Mouse (Mus musculus) hindbrain, embryonic 13.5 days (tissue): ENCODE results near the gene Prcd. TPM values are rescaled to one million over a fixed set of nuclear protein-coding genes. Genes with fewer than 3 reads are reported as not detected.
A peak's percentile ranks its signal among the peaks of the same experiment; 100 is the strongest.

Source experiments
- ATAC-seq: fragments of 200-750 bp; cut with Nextera tagmentation; 2 replicates; pipeline ENCODE4 v1.8.0; 2017; ENCODE audit warnings: moderate TSS enrichment; ENCODE audit not compliant: low FRiP score
- H3K27ac ChIP-seq: fragments of 300-500 bp; sonication (generic); 2 replicates; pipeline ENCODE4 v1.5.1; 2015; ENCODE audit warnings: inconsistent platforms, mild to moderate bottlenecking, moderate library complexity
- H3K27me3 ChIP-seq: fragments of 300-500 bp; sonication (generic); 2 replicates; pipeline ENCODE4 v1.6.1; 2015; ENCODE audit warnings: mild to moderate bottlenecking, inconsistent platforms
- H3K36me3 ChIP-seq: fragments of 300-500 bp; sonication (generic); 2 replicates; pipeline ENCODE4 v1.6.1; 2015; ENCODE audit warnings: mild to moderate bottlenecking, inconsistent platforms
- H3K4me1 ChIP-seq: fragments of 300-500 bp; sonication (generic); replicated peaks from 2 replicates; pipeline ENCODE4 v1.6.1; 2015; ENCODE audit warnings: inconsistent platforms
- H3K4me2 ChIP-seq: fragments of 300-500 bp; sonication (generic); 2 replicates; pipeline ENCODE4 v1.6.1; 2015; ENCODE audit warnings: inconsistent platforms, mild to moderate bottlenecking, moderate library complexity
- H3K4me3 ChIP-seq: fragments of 300-500 bp; sonication (generic); 2 replicates; pipeline ENCODE4 v1.5.1; 2015; ENCODE audit warnings: mild to moderate bottlenecking, inconsistent platforms
- H3K9ac ChIP-seq: fragments of 300-500 bp; sonication (generic); 2 replicates; pipeline ENCODE4 v1.6.1; 2015; ENCODE audit warnings: mild to moderate bottlenecking, inconsistent platforms
- H3K9me3 ChIP-seq: fragments of 300-500 bp; sonication (generic); 2 replicates; pipeline ENCODE4 v1.6.1; 2016; ENCODE audit warnings: inconsistent platforms
- WGBS: fragments of 180-500 bp; shearing (Covaris S2); methylation state at CpG from one replicate; pipeline ENCODE4 v1.1.7; 2015; 5-methylcytosine and 5-hydroxymethylcytosine counted together
- polyA plus RNA-seq: library from polyadenylated mRNA; unstranded; fragments of >200 nt; fragmentation: Nextera tagmentation; extraction: Ambion mirVana; gene quantifications from 2 replicates; pipeline ENCODE4 v1.2.1, GENCODE M21; 2015

Gene Prcd
- polyA plus RNA-seq, 1 experiment from 2014 or later: 1.2 TPM

GRCm38 (mm10) chr11:116646136-116646535 is 7.2 kb upstream of the Prcd start:
- no peak overlapping the region for H3K9ac ChIP-seq
- ATAC-seq: no peak
- 68% methylated on average over 11 of the region's 11 CpGs for WGBS
- no peak overlapping the region for H3K4me3 ChIP-seq
- no peaks in the 10 kb centered on the region for H3K9me3 ChIP-seq
- H3K36me3 ChIP-seq: peaks cover 5% of the 10 kb centered on the region
- no peak overlapping the region for H3K27ac ChIP-seq
- peaks cover 29% of the 10 kb centered on the region for H3K27me3 ChIP-seq
- no peak overlapping the region for H3K4me2 ChIP-seq
- peaks cover 18% of the 10 kb centered on the region for H3K4me1 ChIP-seq

- Histone ChIP-seq H3K9me3 (no peaks in the 10 kb centered on the region), H3K27me3 (peaks cover 35% of the 10 kb centered on the region), H3K27ac (no peak overlapping the region), H3K9ac (no peak overlapping the region), H3K4me1 (peaks cover 24% of the 10 kb centered on the region), H3K4me2 (no peak overlapping the region), H3K4me3 (no peak overlapping the region), H3K36me3 (peaks cover 5% of the 10 kb centered on the region)
- WGBS: 90% methylated on average over 7 of the region's 7 CpGs
- ATAC-seq: no peak
Observed at GRCm38 (mm10) chr11:116646771-116647170, 6.6 kb upstream of the Prcd start.

- Histone ChIP-seq H3K4me3 (no peak overlapping the region), H3K4me2 (no peak overlapping the region), H3K36me3 (peaks cover 5% of the 10 kb centered on the region), H3K27me3 (peaks cover 40% of the 10 kb centered on the region), H3K4me1 (peaks cover 31% of the 10 kb centered on the region), H3K27ac (no peak overlapping the region), H3K9me3 (no peaks in the 10 kb centered on the region), H3K9ac (no peak overlapping the region)
- WGBS: 67% methylated on average over 11 of the region's 11 CpGs
- no peak for ATAC-seq
Observed at GRCm38 (mm10) chr11:116647340-116647991, 5.9 kb upstream of the Prcd start.

- Histone ChIP-seq H3K27me3 (peaks cover 48% of the 10 kb centered on the region), H3K9ac (no peak overlapping the region), H3K4me3 (no peak overlapping the region), H3K4me2 (no peak overlapping the region), H3K9me3 (no peaks in the 10 kb centered on the region), H3K36me3 (peaks cover 5% of the 10 kb centered on the region), H3K27ac (no peak overlapping the region), H3K4me1 (peaks cover 39% of the 10 kb centered on the region)
- no peak for ATAC-seq
- WGBS: 54% methylated on average over 18 of the region's 18 CpGs
Observed at GRCm38 (mm10) chr11:116648213-116648921, 5.0 kb upstream of the Prcd start.

GRCm38 (mm10) chr11:116648976-116649375 is 4.4 kb upstream of the Prcd start:
- Histone ChIP-seq H3K36me3 (peaks cover 5% of the 10 kb centered on the region), H3K27me3 (peaks cover 50% of the 10 kb centered on the region), H3K4me2 (no peak overlapping the region), H3K4me3 (no peak overlapping the region), H3K4me1 (peaks cover 38% of the 10 kb centered on the region), H3K9me3 (no peaks in the 10 kb centered on the region), H3K27ac (no peak overlapping the region), H3K9ac (no peak overlapping the region)
- no peak for ATAC-seq
- 71% methylated on average over 10 of the region's 10 CpGs for WGBS

- ATAC-seq: no peak
- peaks cover 5% of the 10 kb centered on the region for H3K36me3 ChIP-seq
- H3K4me1 ChIP-seq: peaks cover 38% of the 10 kb centered on the region
- 88% methylated on average over 13 of the region's 13 CpGs for WGBS
- no peaks in the 10 kb centered on the region for H3K9me3 ChIP-seq
- H3K4me3 ChIP-seq: no peak overlapping the region
- peaks cover 58% of the 10 kb centered on the region for H3K27me3 ChIP-seq
- no peak overlapping the region for H3K9ac ChIP-seq
- H3K27ac ChIP-seq: no peak overlapping the region
- no peak overlapping the region for H3K4me2 ChIP-seq
Observed at GRCm38 (mm10) chr11:116649711-116650337, 3.5 kb upstream of the Prcd start.

- no peak overlapping the region for H3K4me2 ChIP-seq
- no peak for ATAC-seq
- 82% methylated on average over 8 of the region's 8 CpGs for WGBS
- H3K27me3 ChIP-seq: peaks cover 64% of the 10 kb centered on the region
- H3K4me3 ChIP-seq: no peak overlapping the region
- H3K9ac ChIP-seq: peak overlapping the region; percentile 43; the same call in 1 of the 2 replicates
- no peak overlapping the region for H3K27ac ChIP-seq
- no peaks in the 10 kb centered on the region for H3K9me3 ChIP-seq
- peaks cover 5% of the 10 kb centered on the region for H3K36me3 ChIP-seq
- H3K4me1 ChIP-seq: peaks cover 38% of the 10 kb centered on the region
Observed at GRCm38 (mm10) chr11:116650811-116651210, 2.5 kb upstream of the Prcd start.

GRCm38 (mm10) chr11:116651339-116651738 is 2.0 kb upstream of the Prcd start:
- H3K27ac ChIP-seq: no peak overlapping the region
- H3K4me2 ChIP-seq: no peak overlapping the region
- H3K27me3 ChIP-seq: peaks cover 64% of the 10 kb centered on the region
- ATAC-seq: no peak
- H3K4me1 ChIP-seq: peaks cover 40% of the 10 kb centered on the region
- 85% methylated on average over 8 of the region's 8 CpGs for WGBS
- no peaks in the 10 kb centered on the region for H3K9me3 ChIP-seq
- H3K4me3 ChIP-seq: no peak overlapping the region
- peak overlapping the region; percentile 43; the same call in 1 of the 2 replicates for H3K9ac ChIP-seq
- H3K36me3 ChIP-seq: peaks cover 5% of the 10 kb centered on the region

- ATAC-seq: no peak
- peaks cover 64% of the 10 kb centered on the region for H3K27me3 ChIP-seq
- H3K4me3 ChIP-seq: peak overlapping the region; percentile 56
- H3K4me1 ChIP-seq: peaks cover 51% of the 10 kb centered on the region
- peak overlapping the region; percentile 89 for H3K9ac ChIP-seq
- peaks cover 5% of the 10 kb centered on the region for H3K36me3 ChIP-seq
- H3K9me3 ChIP-seq: no peaks in the 10 kb centered on the region
- WGBS: 57% methylated on average over 25 of the region's 25 CpGs
- H3K4me2 ChIP-seq: peak overlapping the region; percentile 93
- H3K27ac ChIP-seq: no peak overlapping the region
Observed at GRCm38 (mm10) chr11:116652330-116653098, 820 bp upstream of the Prcd start.

- peak overlapping the region; percentile 52 for H3K27ac ChIP-seq
- H3K27me3 ChIP-seq: peaks cover 57% of the 10 kb centered on the region
- under 1% methylated on average over 47 of the region's 47 CpGs for WGBS
- peak overlapping the region; percentile 56 for H3K4me3 ChIP-seq
- peaks cover 59% of the 10 kb centered on the region for H3K4me1 ChIP-seq
- H3K9me3 ChIP-seq: no peaks in the 10 kb centered on the region
- H3K9ac ChIP-seq: peak overlapping the region; percentile 89
- H3K4me2 ChIP-seq: peak overlapping the region; percentile 93
- ATAC-seq: peak; percentile 43; the same call in 1 of the 2 replicates
- H3K36me3 ChIP-seq: peaks cover 5% of the 10 kb centered on the region
Observed at GRCm38 (mm10) chr11:116653709-116654221, 431 bp downstream of the Prcd start.

- H3K36me3 ChIP-seq: peaks cover 3% of the 10 kb centered on the region
- WGBS: 7% methylated on average over 28 of the region's 28 CpGs
- ATAC-seq: peak; percentile 19
- peak within 1 kb of the TSS; percentile 56 for H3K4me3 ChIP-seq
- no peaks in the 10 kb centered on the region for H3K9me3 ChIP-seq
- H3K4me2 ChIP-seq: peak within 1 kb of the TSS; percentile 93
- H3K27ac ChIP-seq: peak within 1 kb of the TSS; percentile 52
- H3K4me1 ChIP-seq: peaks cover 61% of the 10 kb centered on the region
- H3K27me3 ChIP-seq: peaks cover 52% of the 10 kb centered on the region
- H3K9ac ChIP-seq: peak within 1 kb of the TSS; percentile 89
Observed at GRCm38 (mm10) chr11:116654255-116654821, 1.0 kb downstream of the Prcd start, which contains the start of gene Cygb. Gene Cygb, minus strand, starts transcription at chr11:116654313.
